Mouse (Mus musculus): Measurements from ENCODE around the gene Pde10a. TPM values are rescaled to one million over a fixed set of nuclear protein-coding genes. Genes with fewer than 3 reads are reported as not detected.

Gene Pde10a
- 10 to 100 TPM; 59.6 to 61.8 TPM for total RNA-seq (2021)
- long read RNA-seq, full-length matches to known transcripts, result 4 of 16 reads
- long read RNA-seq, partial matches to known transcripts, result 1 of 16 reads
- long read RNA-seq, other reads (novel, unspliced or antisense), result 11 of 16 reads

DNA sequence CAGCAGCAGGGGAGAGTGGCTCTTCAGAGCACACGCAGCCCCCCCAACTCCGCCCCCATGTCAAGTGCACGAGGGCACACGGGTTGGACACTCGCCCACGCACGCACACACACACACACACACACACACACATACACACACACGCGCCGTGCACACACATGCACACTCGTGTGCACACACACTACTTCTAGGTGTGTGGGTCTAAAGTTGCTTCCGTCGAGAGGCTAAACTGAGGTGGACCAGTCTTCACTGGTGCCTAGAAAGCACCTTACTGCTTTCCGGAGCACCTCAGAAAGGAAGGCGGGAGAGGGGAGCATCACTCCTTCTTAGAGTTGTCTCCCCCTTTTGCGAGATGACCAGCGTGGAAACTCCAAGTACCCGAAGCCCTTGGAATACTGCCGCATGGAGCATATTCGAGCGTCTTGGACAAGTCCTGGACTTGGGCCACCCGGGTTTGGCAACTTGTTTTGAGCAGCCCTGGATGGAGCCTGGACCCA, at the start of gene Pde10a:
Gene Pde10a (plus strand): TSS at position 148 of the 497 bp plus-strand sequence.
- DNase-seq (ENCODE audit: low spot score in 2 of 2), result peak; percentile 54 to 56

GRCm38 (mm10) chr17:8478554-8478953, 46.6 kb upstream of the Pde10a start:
- DNase-seq (ENCODE audit: low spot score in 2 of 2), result no peak

DNA sequence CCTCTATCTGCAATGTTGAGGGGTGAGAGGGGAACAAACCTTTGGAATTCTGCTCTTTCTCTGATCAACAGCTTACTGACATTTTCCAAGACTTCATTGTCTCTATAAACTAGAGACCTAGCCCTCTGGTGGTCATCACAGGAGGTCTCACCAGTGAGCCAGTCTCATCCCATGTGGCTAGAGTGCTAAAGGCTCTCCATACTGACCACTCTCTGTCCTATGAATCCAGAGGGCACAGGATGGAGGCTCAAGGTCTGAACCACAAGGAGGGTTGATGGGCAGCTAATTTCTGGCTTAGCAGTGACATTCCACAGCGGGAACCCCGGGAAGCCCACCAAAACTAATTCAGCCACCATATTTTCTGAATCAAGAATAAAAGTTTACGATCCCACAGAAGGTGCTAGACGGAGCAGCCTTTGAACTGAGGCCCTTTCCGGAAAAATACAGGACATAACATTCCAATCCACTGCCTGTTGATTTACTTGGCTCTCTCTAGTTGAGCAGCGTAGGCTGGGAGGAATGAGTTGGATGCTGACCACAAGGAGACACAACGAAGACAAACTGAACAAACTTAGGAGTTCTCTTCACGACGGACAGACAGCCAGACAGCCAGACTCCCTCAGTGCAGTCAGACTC, 45.6 kb upstream of the Pde10a start:
- no peak for DNase-seq (ENCODE audit: low spot score in 2 of 2)

GRCm38 (mm10) chr17:8481797-8482196, 43.4 kb upstream of the Pde10a start:
- DNase-seq (ENCODE audit: low spot score in 2 of 2), result no peak

DNA sequence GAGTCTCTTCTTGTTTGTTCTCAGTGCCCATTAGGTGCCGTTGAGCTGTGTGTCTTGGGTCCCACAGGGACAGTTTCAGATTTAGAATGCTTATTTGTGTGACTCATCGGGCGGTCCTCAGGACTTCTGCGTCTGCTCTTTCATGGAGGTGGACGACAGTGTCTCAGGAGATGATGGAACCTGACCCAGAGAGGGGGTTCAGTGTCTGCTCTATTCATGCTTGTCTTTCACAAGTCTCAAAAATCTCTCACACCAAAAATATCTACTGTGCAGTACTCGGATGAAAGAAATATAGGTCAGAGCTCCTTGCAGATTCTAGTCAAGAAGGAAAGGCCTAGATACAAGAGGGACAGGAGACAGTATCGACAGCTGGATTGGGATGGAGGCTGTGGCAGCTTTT, 42.3 kb upstream of the Pde10a start:
- no peak for DNase-seq (ENCODE audit: low spot score in 2 of 2)

DNA sequence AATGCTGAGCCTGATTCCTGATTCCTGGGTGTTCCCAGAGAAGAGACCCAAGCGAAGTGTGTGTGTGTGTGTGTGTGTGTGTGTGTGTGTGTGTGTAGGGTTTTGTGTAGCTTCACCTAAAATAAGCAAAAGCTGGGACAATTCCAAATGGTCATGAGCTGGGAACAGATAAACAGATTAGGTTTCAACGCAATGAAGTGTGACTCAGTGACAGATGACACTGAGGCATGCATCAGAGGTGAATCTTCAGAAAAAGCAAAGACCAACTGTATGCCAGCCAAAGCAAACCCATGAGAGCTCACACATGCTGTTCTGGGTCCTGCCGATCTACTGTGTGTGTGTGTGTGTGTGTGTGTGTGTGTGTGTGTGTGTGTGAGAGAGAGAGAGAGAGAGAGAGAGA, 40.9 kb upstream of the Pde10a start:
- no peak for DNase-seq (ENCODE audit: low spot score in 2 of 2)

- DNase-seq (ENCODE audit: low spot score in 2 of 2), result no peak
Observed at GRCm38 (mm10) chr17:8485146-8485545, 40.0 kb upstream of the Pde10a start.

DNA sequence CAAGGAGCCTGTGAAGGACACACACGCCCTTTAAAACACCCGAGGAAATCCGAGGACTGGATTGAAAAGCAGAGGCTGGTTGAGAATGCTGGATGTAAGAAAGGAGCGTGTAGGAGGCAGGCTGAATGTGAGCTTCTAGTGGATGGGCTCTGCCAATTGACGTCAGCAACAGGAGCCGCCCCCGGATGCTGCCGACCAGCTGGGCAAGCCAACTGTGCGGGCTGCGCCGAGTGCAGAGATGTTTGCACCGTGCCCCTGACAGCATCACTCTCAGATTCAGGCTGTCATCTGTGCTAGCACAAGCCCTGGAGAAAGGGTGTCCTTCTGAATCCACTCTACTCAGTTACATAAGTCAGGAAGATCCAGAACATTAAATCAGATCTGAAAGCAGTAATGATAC, 37.3 kb upstream of the Pde10a start:
- peak; percentile 80 to 82 for DNase-seq (ENCODE audit: low spot score in 2 of 2)

GRCm38 (mm10) chr17:8490971-8491370, 34.2 kb upstream of the Pde10a start:
- no peak for DNase-seq (ENCODE audit: low spot score in 2 of 2)

- no peak for DNase-seq (ENCODE audit: low spot score in 2 of 2)
Observed at GRCm38 (mm10) chr17:8493461-8493860, 31.7 kb upstream of the Pde10a start.

DNA sequence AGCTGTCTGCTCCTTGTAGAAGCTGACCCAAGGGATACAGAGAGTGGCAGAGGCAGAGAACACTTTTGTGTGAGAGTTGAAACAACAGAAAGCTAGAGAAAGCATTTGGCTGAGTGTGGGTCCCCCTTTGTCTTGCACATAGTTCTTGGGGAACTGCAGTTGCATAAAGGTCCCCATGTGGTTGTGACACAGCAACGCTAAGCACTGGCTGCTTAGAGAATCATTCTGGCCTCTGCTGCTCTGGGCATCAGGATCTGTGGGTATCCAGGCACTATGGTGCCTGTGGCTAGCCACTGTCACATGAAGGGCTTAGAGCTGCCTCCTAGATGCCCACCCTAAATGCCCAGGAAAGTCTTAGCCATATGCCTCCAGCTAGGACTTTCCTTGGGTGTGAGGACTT, 27.0 kb upstream of the Pde10a start:
- DNase-seq (ENCODE audit: low spot score in 2 of 2), result no peak

- DNase-seq (ENCODE audit: low spot score in 2 of 2), result no peak
Observed at GRCm38 (mm10) chr17:8498655-8499054, 26.5 kb upstream of the Pde10a start.

- DNase-seq (ENCODE audit: low spot score in 2 of 2), result no peak
Observed at GRCm38 (mm10) chr17:8499564-8500117, 25.5 kb upstream of the Pde10a start.

- DNase-seq (ENCODE audit: low spot score in 2 of 2), result no peak
Observed at GRCm38 (mm10) chr17:8504381-8504780, 20.8 kb upstream of the Pde10a start.

DNA sequence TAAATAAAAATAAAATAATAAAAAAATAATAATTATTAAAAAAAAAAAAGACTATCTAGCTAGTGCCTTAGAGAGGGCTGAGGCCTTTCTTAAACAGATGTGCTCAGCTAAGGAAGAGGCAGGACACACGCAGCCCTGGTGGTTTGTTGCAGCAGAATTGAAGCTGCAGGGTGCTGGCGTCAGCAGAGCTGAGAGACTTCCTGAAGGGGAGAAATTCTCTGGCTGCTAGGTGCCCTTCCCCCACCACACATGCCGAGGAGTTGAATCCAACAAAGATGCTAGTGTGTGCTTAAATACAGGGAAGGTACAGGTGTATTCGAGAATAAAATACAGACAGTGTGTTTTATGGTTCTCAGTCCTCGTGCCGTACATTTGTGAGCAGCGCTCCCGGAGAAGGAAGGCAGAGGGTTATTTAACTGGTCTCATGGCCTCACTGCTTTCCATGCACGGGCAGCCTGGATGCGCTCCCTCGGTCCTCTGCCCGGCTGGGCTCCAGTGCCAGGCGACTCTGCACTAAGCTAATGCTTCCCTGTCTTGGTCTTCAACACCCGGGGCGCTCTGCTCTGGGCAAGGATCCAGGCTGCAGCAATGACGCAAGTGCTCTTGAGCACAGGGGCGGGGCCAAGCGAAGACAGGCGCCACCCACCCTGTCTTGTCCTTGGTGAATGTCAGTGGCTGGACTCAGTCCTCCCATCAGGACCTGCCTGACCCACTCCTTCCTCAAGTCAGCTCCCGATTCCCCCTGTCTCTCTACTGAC, 19.3 kb upstream of the Pde10a start:
- peak; percentile 89 to 93 for DNase-seq (ENCODE audit: low spot score in 2 of 2)

DNA sequence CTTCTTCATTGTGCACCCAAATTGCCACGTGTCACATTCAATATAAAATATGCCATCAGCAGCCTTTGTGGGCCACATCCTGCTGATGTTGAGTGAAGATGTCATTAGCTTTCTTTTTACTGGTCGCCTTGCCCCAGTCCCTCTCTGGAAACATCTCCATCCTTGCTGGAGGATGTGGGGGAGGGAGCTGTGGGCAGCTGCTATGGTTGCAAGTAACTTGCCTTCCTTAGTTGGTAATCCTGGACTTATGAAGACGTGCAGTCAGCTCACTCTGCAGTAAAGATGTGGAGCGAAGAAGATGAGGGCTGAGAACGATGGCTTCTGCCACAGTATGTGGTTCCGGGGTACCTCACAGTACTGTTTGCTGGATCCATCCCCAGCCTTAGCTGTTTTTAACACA, 18.4 kb upstream of the Pde10a start:
- no peak for DNase-seq (ENCODE audit: low spot score in 2 of 2)

DNA sequence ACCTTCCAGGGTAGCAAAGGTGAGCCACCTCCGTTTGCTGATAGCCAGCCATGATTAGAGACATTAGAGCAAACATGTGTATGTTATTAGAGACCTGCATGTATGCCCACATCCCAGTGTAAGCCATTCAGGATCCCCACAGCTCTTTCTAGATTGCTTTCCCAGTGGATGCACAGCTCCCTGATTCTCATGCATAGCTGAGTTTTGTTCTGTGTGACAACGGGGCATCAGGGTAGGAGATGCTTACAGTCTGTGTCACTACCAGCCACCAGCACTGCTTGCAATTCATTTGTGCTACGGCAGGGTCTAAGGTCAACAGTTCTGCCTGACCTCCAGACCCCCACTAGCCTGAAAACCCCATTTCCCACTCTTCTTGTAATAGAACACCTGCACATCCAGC, 17.5 kb upstream of the Pde10a start:
- DNase-seq (ENCODE audit: low spot score in 2 of 2), result no peak

- DNase-seq (ENCODE audit: low spot score in 2 of 2), result peak; percentile 75 to 80
Observed at GRCm38 (mm10) chr17:8508305-8509141, 16.6 kb upstream of the Pde10a start.

GRCm38 (mm10) chr17:8516006-8516405, 9.2 kb upstream of the Pde10a start:
- no peak for DNase-seq (ENCODE audit: low spot score in 2 of 2)

DNA sequence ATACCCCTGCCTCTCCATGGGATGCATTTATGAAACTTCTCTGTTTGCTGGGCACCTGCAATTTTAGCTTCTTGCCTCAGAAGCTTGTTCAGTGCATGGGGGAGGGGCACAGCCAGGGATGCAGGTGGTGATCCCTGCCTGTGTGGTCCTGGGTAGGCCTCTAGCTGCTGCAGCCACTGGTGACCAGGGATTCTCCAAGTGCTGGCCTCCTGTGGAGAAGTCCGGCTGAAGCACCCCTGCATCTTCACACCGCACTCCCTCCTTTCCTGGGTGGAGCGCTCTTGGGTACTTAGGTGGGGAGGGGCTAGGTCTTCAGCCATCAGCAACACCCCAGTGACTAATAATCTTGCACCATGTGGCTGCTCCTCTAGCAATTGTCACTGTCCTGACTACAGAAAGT, 1.2 kb upstream of the Pde10a start:
- DNase-seq (ENCODE audit: low spot score in 2 of 2), result no peak
